Mouse (Mus musculus) right cerebral cortex, adult 2 months (tissue): ENCODE measurements at regions not wholly inside any gene's neighbourhood (a gene's known extent, or its start where the extent isn't known, plus 50 kb on each side); places are given as distances from the start of the nearest gene placed in this dataset.

Source experiments
- DNase-seq, 2 experiments: peaks; one replicate each; pipeline ENCODE4 v3.0.0; 2021 to 2022; ENCODE audit warnings: low spot score in 2 of 2

GRCm38 (mm10) chr1:73444216-73444890, 428.6 kb upstream of the Tnp1 start:
- DNase-seq = no peak

- no peak for DNase-seq
Observed at GRCm38 (mm10) chr1:73438385-73438784, 422.7 kb upstream of the Tnp1 start.

GRCm38 (mm10) chr1:73428101-73428500, 412.4 kb upstream of the Tnp1 start:
- no peak for DNase-seq

GRCm38 (mm10) chr1:73425049-73425448, 409.3 kb upstream of the Tnp1 start:
- no peak for DNase-seq

GRCm38 (mm10) chr1:73418196-73418595, 402.5 kb upstream of the Tnp1 start:
- DNase-seq = no peak

- DNase-seq = no peak
Observed at GRCm38 (mm10) chr1:73411452-73411851, 395.7 kb upstream of the Tnp1 start.

GRCm38 (mm10) chr1:73399178-73399577, 383.5 kb upstream of the Tnp1 start:
- DNase-seq = no peak

- no peak for DNase-seq
Observed at GRCm38 (mm10) chr1:73395034-73395433, 379.3 kb upstream of the Tnp1 start.

GRCm38 (mm10) chr1:73394466-73394865, 378.8 kb upstream of the Tnp1 start:
- DNase-seq = no peak

GRCm38 (mm10) chr1:73392077-73392476, 376.4 kb upstream of the Tnp1 start:
- no peak for DNase-seq

- DNase-seq = no peak
Observed at GRCm38 (mm10) chr1:73389976-73390375, 374.3 kb upstream of the Tnp1 start.

- DNase-seq = no peak
Observed at GRCm38 (mm10) chr1:73389174-73389573, 373.5 kb upstream of the Tnp1 start.

GRCm38 (mm10) chr1:73381578-73381977, 365.9 kb upstream of the Tnp1 start:
- DNase-seq = no peak

GRCm38 (mm10) chr1:73374531-73375375, 359.0 kb upstream of the Tnp1 start:
- no peak for DNase-seq

- no peak for DNase-seq
Observed at GRCm38 (mm10) chr1:73368222-73368621, 352.5 kb upstream of the Tnp1 start.

- no peak for DNase-seq
Observed at GRCm38 (mm10) chr1:73365842-73366241, 350.1 kb upstream of the Tnp1 start.

- no peak for DNase-seq
Observed at GRCm38 (mm10) chr1:73364300-73364683, 348.6 kb upstream of the Tnp1 start.

GRCm38 (mm10) chr1:73363549-73364299, 348.0 kb upstream of the Tnp1 start:
- DNase-seq = peak; percentile 11 to 39

GRCm38 (mm10) chr1:73362122-73362521, 346.4 kb upstream of the Tnp1 start:
- DNase-seq = no peak

GRCm38 (mm10) chr1:73361300-73361699, 345.6 kb upstream of the Tnp1 start:
- DNase-seq = no peak

- no peak for DNase-seq
Observed at GRCm38 (mm10) chr1:73354447-73354846, 338.7 kb upstream of the Tnp1 start.

GRCm38 (mm10) chr1:73348476-73348875, 332.8 kb upstream of the Tnp1 start:
- no peak for DNase-seq
